Mouse (Mus musculus) monocyte, adult 5-6 weeks (primary cell): ENCODE measurements at regions not wholly inside any gene's neighbourhood (a gene's known extent, or its start where the extent isn't known, plus 50 kb on each side); places are given as distances from the start of the nearest gene placed in this dataset.
A peak's percentile ranks its signal among the peaks of the same experiment; 100 is the strongest.

Experiments
- ATAC-seq: fragments of 153-309, 156-312 bp; replicated peaks from 2 replicates; pipeline ENCODE4 v1.8.0; 2017; ENCODE audit warnings: mild to moderate bottlenecking; ENCODE audit not compliant: low TSS enrichment, insufficient number of reproducible peaks, severe bottlenecking, poor library complexity, low FRiP score

DNA sequence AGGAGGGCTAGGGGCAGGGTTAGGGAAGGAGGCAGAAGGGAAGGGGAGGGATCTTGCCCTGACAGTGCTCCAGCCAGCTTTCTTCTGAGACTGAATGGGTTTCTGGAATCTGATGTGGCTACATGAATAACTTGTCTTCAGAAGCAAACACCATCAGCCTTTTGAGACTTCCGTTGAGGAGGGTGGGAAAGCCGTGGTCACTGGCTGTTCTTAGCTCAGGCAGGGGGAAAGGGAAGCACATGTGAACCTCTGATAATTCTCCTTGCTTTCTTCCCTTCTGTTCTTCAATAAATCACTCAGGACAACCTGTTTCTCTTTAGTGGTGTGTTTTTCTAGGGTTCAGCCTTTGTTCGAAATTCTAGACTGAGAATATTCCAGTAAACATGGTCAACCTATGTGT, 148.9 kb downstream of the Bcl11a start:
- ATAC-seq, result no peak

DNA sequence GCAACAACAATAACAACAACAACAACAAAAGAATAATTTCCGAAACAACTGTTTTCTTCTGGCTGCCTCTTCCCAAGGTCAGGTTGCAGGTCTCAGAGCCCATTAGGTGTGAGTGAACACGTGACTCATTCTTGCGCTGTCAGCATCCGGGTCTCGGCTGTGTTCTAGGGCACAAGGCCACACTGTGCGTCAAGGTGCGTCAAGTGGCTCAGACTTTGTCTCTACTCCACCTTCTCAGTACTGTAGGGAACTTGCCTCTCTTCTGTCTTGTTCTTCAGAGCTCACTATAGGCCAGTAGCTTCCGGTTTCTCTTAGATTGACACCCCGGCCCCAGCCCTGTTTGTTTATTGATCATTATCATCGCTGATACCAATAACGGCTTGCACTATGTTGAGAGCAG, 155.5 kb downstream of the Bcl11a start:
- ATAC-seq, result no peak

DNA sequence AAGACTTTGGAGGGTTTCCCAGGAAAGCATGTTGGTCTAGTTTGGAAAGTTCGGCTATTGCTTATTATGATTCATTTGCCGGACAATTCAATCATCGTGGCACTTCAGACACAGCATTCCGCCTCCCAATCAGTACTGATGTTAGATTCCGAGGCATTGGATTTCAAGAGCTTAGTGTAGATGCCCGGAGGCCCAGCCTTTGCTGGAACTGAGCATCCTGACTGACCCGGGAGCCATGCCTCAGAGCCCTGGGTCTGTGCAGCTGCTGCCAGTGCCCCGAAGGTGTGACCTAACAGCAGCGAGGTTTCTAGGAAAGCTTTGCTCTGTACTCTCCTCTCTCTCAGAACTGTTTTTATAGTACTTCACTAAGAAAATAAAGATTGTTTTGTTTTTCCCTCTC, 156.0 kb downstream of the Bcl11a start:
- ATAC-seq, result no peak

DNA sequence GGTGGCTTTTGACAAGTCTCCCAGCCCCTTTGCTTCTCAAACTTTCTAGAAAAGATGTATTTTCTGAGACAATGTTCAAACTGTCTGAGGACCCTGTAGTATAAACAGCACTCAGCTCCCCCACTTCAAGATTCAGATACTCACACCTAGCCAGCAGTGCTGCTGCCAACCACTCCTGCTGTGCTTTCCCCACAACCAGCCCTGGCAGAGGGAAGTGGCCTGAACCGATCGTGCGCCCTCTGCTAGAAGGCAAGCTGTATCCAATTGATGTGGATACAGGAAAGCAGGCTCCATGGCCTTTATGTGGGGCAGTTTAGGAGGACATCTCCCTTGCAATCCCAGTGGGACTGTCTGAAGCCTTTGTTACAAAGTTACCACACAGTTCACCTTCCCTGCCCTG, 156.6 kb downstream of the Bcl11a start:
- ATAC-seq, result no peak

DNA sequence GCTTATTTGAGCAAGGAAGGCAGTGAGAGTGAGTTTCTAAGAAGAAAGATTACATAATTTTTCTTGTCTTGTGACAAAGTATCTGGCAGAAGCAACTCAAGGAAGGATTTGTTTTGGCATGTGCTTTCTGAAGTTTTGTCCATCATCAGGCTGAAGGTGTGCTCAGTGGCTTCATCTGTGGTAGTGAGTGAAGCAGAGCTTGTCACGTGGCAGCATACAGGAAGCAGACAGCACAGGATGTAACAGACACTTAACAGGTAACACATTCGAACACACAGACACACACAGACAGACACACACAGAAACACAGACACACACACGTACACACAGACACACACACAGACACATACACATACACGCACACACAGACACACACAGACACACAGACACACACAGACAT, 157.5 kb downstream of the Bcl11a start:
- no peak for ATAC-seq

DNA sequence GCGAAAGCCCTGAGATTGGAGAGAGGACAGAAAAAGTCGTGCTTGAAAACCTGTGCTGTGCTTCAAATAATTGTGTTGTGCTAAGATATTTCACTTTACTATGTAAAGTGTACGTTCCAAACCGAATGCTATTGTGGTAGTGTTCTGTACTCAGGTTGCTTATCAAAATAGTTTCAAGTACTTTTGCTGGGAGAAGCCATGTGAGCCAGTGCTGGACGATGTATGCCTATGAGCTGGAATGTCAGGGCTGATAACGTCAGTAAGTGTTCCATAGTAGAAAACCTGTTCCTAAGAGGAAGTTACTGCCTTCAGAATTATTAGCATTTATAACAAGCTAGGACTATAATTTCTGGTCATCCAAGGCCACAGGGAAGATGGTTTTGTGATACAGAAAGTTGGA, 161.8 kb downstream of the Bcl11a start:
- no peak for ATAC-seq

DNA sequence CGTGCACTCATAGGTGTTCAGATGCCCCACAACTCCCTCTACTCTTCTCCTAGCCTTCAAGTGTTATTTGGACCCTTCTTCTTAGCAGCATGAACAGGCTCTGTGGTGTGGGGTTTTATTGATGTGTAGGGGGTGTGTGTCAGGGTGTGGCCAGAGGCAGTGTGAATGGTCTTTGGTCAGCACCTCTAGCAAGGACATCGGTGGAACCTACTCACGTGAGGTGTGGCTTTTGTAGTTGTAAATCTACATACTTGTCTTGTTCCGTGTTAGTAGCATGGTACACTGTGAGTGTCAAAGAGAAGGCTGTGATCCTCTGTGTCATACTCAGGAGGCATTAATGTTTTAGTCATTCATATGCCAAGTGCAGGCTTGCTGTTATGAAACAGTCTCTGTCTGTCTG, 164.2 kb downstream of the Bcl11a start:
- no peak for ATAC-seq

DNA sequence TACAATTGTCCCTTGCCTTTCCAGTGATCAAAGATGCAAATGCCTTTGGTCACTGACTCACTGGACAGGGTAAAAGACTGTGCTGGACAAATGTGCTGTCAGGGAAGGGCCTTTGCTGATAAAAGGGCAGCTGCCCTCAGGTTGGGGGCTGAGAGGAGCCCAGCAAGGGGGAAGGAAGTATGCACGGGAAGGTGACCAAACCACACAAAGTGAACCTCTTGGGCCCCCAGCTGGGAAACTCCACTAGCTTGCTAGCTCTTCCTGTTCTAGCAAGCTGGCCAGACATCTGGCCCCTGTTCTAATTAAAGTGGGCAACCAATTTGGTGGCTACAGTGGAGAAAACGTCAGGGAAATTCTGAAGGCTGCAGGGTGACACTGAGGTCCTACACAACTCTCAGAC, 165.0 kb downstream of the Bcl11a start:
- ATAC-seq, result no peak

DNA sequence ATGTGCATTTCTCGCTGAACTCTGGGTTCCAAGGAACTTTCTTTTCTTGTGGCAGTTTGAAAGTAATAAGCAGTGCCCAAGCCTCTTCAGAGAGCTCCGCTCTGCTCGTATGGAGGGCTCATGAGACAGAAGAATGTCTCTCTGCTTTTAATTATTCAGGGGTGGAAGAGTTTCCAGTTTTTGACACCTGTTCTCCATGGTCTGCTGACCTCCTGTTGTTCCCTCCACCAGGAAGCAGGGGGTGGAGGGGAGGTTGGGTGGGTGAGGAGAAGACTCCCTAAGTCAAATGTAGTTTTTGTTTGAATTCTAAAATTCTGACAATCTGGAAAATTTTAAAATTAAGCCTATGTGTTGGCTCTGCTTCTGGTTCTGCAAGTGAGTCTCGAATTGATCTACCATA, 167.5 kb downstream of the Bcl11a start:
- ATAC-seq, result no peak

DNA sequence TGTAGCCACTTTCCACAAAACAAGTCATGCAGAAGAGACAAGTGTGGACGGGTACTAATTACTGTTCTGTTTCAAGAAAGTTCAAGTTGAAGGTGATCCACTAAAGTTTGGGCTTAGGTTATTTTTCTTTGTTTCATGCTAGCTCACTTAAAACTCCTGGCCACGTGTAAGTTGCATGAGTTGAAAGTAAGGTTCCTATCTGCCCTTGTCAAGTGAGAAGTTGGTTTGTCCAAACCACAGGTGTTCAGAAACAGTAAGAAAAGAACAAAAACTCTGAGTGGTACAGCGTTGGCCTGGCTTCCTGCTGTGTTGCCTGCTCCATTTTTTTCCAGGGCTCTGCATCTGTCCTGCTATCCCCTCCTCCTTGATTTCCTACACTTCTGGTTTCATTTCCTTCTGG, 168.5 kb downstream of the Bcl11a start:
- ATAC-seq, result no peak

DNA sequence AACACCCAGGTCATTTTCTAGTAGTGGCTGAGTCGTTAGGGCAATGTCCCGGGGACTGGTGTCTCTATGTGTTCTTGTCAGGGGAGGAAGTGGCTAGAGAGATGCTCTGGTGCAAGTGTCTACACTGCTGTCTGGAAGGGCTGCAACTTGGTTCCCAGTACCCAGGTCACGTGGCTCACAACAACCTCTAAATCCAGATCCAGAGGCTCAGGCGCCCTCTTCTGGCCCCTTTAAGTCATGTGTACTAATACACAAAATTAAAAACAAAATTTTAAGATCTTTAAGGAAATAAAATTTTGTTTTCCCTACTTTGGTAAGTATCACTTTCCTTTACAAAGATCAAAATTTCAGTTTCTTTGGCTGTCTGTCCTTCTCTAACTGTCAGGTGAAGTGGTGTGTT, 169.4 kb downstream of the Bcl11a start:
- ATAC-seq, result no peak

DNA sequence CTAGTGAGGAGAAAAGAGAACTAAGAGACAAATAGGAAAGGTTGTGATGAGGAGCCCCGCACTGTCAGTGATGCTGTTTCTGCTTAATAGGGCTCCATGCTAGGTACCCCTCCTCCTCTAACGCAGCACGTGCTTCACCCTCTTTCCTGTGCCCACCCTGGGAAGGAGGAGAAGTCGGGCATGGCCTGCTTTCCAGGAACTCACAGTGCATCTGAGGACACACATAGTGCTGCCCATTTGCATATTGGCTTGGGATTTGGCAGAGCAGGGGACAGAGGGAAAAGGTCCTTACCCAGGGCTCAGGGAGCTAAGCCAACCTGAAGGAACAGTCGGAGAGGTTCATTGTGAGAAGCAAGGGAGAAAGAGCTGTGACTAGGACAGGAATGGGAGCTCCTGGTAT, 173.7 kb downstream of the Bcl11a start:
- ATAC-seq, result no peak

DNA sequence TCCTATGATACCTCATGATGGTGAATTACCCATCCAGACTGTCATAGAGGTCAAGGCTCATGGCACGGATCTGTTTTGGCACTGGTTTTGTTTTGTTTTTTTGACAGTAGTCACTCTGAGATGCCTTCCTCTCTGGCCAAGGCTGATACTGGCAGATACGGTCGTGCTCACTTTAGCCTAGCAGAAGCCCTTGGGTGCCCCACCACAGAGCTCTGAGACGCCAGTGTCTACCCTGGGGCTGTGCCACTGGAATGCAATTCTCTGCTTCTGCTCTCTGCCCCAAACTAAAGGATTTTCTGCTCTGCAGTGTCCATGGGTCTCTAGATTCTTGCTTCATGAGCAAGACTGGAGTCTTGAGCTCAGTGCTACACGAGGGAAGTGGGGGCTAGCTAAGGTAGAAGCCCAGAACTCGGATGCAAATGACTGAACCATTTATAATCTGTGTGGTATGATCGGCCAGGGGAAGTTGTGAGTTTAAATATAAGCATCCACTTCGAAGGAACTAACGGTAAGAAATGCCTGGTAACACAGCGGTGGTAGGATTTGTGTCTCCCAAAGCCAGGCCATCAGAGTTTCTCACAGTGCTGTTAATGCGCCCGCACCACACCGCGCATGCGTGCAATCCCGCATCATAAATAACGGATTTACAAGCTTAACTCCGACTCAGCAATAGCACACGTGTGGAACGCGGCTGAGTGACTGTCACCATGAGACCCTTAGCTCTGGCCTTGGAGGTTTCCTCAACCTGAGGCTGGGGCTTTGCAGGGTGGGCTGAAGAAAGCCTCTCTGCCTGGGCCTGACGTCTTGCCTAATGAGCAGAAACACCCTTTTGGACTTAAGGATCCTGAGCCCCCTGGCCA, 177.6 kb downstream of the Bcl11a start:
- ATAC-seq, result no peak

DNA sequence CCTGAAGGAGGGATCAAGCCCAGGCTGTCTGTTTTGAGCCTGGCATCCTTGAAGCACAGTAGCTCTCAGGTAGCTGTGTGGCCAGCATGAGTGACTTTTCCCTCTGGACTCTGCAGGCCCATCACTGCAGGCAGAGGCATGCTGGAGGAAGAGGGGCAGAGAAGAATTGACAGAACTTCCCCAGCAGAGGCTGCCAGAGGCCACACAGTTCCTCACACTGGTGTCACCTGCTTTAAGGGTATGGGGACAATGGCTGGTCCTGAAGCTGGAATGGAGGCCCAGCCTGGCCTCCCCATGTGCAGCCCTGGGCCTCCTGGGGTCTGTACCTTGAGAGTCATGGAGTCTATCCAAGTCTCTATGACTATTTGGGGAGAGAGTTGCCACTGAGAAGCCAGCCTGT, 179.9 kb downstream of the Bcl11a start:
- ATAC-seq, result 0 out of 2 replicates have a peak, but pooled peaks have one; percentile 28

DNA sequence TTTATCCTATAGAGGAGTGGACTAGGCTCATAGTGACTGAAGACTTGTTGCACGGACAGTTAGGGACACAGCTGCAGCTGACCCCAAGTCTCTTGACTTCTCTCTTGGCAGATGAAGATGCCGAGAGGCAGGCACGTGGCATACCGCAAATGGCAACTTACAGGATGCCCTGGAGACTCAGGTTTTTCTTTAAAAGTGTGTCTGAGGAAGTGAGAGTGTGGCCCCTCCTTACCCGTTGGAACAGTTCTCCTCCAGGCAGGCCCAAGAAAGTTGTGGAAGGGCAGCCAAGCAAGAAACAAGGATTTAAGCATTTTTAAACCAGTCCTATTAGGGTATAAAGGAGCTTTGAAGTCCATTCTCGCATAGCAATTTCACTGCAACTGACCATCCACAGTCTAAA, 180.5 kb downstream of the Bcl11a start:
- no peak for ATAC-seq

DNA sequence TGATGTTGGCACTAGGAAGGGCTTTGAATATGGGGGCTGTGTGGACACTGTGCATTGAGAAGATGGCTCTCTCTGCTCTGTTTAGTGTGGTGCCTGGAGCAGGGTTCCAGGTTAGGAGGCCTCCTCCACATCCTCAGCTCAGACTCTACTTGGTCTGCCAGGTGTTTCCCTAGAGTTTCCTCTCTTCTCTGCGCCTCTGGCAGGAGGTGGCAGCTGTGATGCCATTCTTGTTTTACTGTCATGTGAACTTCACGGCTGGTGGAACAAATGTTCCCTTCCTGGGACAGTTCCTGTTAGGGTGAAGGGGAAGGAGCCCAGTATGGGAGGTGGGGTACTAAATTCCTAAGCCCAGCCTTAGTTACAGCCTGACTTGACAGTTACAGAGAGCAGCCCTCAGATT, 181.8 kb downstream of the Bcl11a start:
- no peak for ATAC-seq

DNA sequence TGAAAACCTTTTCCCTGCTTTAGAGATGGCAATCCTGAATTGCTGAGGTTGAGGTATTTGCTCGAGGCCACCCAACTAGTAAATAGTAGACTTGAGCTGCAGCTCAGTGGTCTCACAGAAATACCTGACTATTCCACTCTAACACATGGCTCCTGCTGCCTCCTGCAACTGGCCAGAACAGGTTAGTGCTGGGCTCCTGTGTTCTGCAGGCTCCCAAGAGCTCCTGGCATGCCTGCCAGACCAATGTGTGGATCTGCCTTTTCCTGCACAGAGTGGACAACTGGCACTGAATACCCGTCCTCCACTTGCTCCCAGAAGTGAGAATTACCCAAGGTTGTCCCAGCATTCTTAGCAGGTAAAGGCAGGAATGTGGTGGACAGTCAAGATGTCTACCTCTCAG, 191.2 kb downstream of the Bcl11a start:
- ATAC-seq, result no peak

DNA sequence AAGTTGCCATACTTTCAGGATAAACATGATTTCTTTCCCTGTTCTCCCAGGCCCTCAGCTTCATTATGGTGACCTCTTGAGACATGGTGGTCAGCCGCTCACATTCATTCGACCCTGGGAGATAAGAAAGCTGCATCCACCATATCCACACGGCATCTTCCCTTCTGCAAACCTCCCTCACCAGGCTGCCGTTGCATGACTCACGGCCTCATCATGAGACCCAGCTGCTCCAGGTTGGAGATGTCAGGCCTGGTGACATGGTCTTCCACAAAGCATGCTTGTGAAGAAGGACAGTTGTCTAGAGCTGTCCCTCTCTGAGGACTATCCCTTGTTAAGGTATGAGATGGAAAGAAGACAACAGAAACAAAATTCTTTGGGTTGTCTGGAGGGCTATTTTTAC, 203.8 kb downstream of the Bcl11a start:
- ATAC-seq, result no peak

DNA sequence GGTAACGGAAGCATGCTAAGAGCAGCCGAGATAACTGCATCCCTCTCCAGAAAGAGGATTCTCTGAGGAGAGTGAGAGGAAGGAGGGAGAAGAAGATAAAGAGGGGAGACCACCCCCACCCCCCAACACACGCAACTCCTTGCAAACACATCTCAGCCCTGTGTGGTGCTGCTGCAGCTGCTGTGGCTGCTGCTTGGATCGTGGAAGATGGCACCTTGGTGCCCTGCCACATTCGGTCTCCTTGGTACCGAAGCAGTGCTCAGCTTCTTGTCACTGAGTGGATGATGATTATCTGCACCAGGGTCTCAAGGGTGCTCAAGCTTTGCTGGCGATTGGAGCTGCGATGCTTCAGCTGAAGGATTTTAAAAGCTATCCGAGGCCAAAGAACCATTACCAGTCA, 204.7 kb downstream of the Bcl11a start:
- no peak for ATAC-seq

DNA sequence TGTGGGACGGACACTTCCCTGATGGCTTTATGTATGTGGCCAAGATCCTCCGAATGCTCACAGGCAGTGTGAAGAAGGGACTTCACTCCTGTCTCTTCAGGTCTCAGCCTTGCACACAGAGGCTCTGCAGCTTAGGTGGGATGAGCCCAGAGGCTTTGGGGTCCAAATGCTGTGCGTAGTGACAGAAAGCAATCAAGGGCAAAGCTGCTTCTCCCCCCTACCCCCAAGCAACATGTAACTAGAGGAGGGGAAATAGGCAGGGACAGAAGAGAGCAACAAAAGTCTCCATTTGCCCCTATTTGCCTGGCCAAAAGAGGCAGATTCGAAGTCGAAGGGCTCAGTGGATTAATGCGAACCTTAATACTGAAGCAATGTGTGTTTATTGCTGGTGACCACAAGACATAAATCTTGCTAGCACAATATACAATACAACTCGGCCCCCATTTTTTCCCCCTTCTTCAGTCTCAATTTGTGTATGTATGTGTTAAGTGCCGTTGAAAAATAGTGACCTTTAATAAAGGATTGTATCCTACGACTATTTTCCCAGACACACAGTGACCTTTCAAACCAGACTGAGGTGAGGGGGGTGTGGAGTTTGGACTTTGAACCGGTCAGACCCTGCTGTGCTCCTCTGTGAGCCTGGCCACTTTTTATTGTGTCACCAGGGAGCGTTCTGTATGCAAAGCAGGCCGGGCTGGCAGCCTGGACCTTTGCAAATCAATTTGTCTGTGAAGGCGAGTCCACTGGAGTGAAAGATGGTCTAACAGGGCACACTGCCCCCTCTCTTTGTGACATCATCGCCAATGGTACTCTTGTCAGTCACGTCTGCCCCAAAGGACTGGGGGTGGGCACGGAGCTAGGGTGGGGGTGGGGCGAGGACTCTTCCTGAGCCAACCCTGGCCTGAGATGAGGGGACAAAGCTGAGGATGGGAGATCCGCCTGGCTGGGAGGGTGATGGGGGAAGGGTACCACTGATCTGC, 208.6 kb downstream of the Bcl11a start:
- ATAC-seq, result no peak
